Mouse (Mus musculus): ENCODE measurements around the gene Tyw1.

DNA sequence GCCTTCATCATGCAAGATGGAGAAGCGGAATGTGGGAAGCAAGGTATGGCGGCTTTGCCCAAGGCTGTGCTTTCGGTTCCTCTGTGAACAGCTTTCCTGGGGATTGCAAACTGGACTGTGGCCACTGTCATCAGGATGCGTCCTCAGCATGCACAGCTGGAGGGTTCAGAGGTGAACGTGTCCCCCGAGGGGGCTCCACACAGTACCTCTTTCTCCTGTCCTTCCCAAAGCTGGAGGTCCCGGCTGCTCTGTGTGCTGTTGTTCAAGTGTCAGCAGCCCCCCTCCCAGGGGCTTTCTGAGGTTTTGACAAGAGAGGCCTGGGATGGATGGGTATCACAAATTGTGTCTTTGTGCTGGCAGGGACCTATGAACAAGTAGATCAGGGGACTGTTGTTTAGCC is 131.0 kb downstream of the Tyw1 start:
- TF ChIP-seq POLR2A (IDR thresholded peaks at IDR 0.05; ENCODE audit: extremely low read depth, insufficient read depth, low read length): no peak
- TF ChIP-seq CTCF (IDR thresholded peaks at IDR 0.05; ENCODE audit: extremely low read depth, insufficient read depth, low read length): no peak

Measured in cortical plate, adult 2 months (tissue).